Comparison of ENCODE assay signal across 14 mouse cellular contexts in genomic region chr7:99224225-99224624, GRCm38 (mm10). TPM values are rescaled to one million over a fixed set of nuclear protein-coding genes. Genes with fewer than 3 reads are reported as not detected.
A peak's percentile ranks its signal among the peaks of the same experiment; 100 is the strongest.
DNase-seq lines count a peak whose midpoint lies in the region; ATAC-seq and TF ChIP-seq lines count a peak whose summit lies in the region.
"Had no signal": no experiment of that assay in that cellular context is flagged by ENCODE, and none has a peak within 500 bp of the region (broad histone marks: within the 10 kb centered on the region; RNA-seq: fewer than 3 reads in every experiment).

No protein-coding gene starts in this region.

- no peak overlapping the region for H3K9ac ChIP-seq in MEL (ENCODE audit: control insufficient read depth, low read depth, low read length, poor library complexity, severe bottlenecking)
- H3K9ac ChIP-seq in liver, embryonic 12.5 days, result no peak overlapping the region
- H3K9ac ChIP-seq: stomach, embryonic 15.5 days had no signal

- intact Hi-C loops in left cerebral cortex, adult 2 months (cut with DNase I), result loop anchor here (10.0 kb wide), 1 partner anchor 61 kb away; no protein-coding TSS in a partner anchor
- intact Hi-C loops in left cerebral cortex, postnatal 25 days (cut with DNase I), result no loop called here

- H3K36me3 ChIP-seq in MEL (ENCODE audit: control insufficient read depth in 1 of 2, insufficient read depth in 2 of 2, low read length in 2 of 2), result no peaks in the 10 kb centered on the region
- peaks cover 13% of the 10 kb centered on the region; the same call in 1 of the 2 replicates for H3K36me3 ChIP-seq in liver, embryonic 12.5 days
- H3K36me3 ChIP-seq: stomach, embryonic 15.5 days had no signal

- peak; percentile 32 for TF ChIP-seq RAD21 in MEL (IDR thresholded peaks at IDR 0.05; ENCODE audit: low read depth, low read length)

- TF ChIP-seq CTCF in left cerebral cortex, adult 2 months (IDR thresholded peaks at IDR 0.05), result peak; percentile 43
- TF ChIP-seq CTCF in MEL (IDR thresholded peaks at IDR 0.05 in 2 of 3, conservative IDR thresholded peaks at IDR 0.05 in 1 of 3; ENCODE audit: control insufficient read depth in 1 of 3, insufficient read depth in 1 of 3, low read depth in 2 of 3, low read length in 3 of 3, poor library complexity in 1 of 3, severe bottlenecking in 1 of 3), result peak; percentile 14 to 68 (median 49); a peak in 5 of 6 replicates
- peak; percentile 46 for TF ChIP-seq CTCF in cortical plate, adult 2 months (IDR thresholded peaks at IDR 0.05; ENCODE audit: extremely low read depth, insufficient read depth, low read length)

- no peak for DNase-seq in left cerebral cortex, adult 2 months (ENCODE audit: extremely low spot score in 1 of 2, low spot score in 2 of 2)
- DNase-seq in left cerebral cortex, postnatal 25 days (ENCODE audit: low spot score in 2 of 2), result no peak
- DNase-seq in MEL (ENCODE audit: low read depth, low spot score) (peak; percentile 33), adipocyte (ENCODE audit: low spot score) (no peak)
- DNase-seq in adrenal gland, adult 2 months, result no peak
- DNase-seq: cerebellum, adult 9-11 months had no signal

- H3K4me3 ChIP-seq in left cerebral cortex, adult 2 months, result no peak overlapping the region
- H3K4me3 ChIP-seq in MEL (ENCODE audit: control insufficient read depth in 1 of 2, insufficient read depth in 1 of 2, low read depth in 2 of 2, low read length in 2 of 2), result no peak overlapping the region
- H3K4me3 ChIP-seq in cortical plate, adult 2 months (ENCODE audit: insufficient read depth, low read length), result no peak overlapping the region
- H3K4me3 ChIP-seq in liver, embryonic 12.5 days, result no peak overlapping the region
- H3K4me3 ChIP-seq: erythroblast, embryonic 14.5 days; stomach, embryonic 15.5 days had no signal

- peaks cover 0 to 4% of the 10 kb centered on the region in 2 experiments; a peak in 2 of 4 replicates for H3K27me3 ChIP-seq in MEL (ENCODE audit: control insufficient read depth in 1 of 2, insufficient read depth in 2 of 2, low read length in 2 of 2)
- H3K27me3 ChIP-seq in liver, embryonic 12.5 days (replicated peaks), result peaks cover 3% of the 10 kb centered on the region; the same call in 1 of the 2 replicates
- H3K27me3 ChIP-seq: stomach, embryonic 15.5 days had no signal

- TF ChIP-seq EP300 in MEL (IDR thresholded peaks at IDR 0.05; ENCODE audit: low read depth in 1 of 2, low read length in 2 of 2), result no peak

- WGBS in liver, embryonic 12.5 days (ENCODE audit: insufficient replicate concordance), result 54% methylated on average over 7 of the region's 7 CpGs

- no peaks in the 10 kb centered on the region for H3K79me2 ChIP-seq in MEL (ENCODE audit: control insufficient read depth, insufficient read depth, low read length, poor library complexity)

- H3K9me3 ChIP-seq in MEL (replicated peaks; ENCODE audit: insufficient read depth, low read length), result no peaks in the 10 kb centered on the region
- no peaks in the 10 kb centered on the region for H3K9me3 ChIP-seq in liver, embryonic 12.5 days (replicated peaks)
- H3K9me3 ChIP-seq: stomach, embryonic 15.5 days had no signal

- no peaks in the 10 kb centered on the region for H3K4me1 ChIP-seq in MEL (ENCODE audit: control insufficient read depth in 1 of 2, insufficient read depth in 2 of 2, low read length in 2 of 2)
- no peaks in the 10 kb centered on the region for H3K4me1 ChIP-seq in cortical plate, adult 2 months (ENCODE audit: control insufficient read depth, insufficient read depth, low read length)
- H3K4me1 ChIP-seq in liver, embryonic 12.5 days, result peaks cover 24% of the 10 kb centered on the region

- no peak overlapping the region for H3K27ac ChIP-seq in left cerebral cortex, adult 2 months
- H3K27ac ChIP-seq in MEL (ENCODE audit: control insufficient read depth, low read depth, low read length), result no peak overlapping the region
- no peak overlapping the region for H3K27ac ChIP-seq in cortical plate, adult 2 months (ENCODE audit: insufficient read depth, low read length)
- H3K27ac ChIP-seq in liver, embryonic 12.5 days, result peak overlapping the region; percentile 23
- H3K27ac ChIP-seq: stomach, embryonic 15.5 days had no signal

- no peak overlapping the region for H3K4me2 ChIP-seq in liver, embryonic 12.5 days
- H3K4me2 ChIP-seq: heart, embryonic 11.5 days; stomach, embryonic 15.5 days had no signal

- TF ChIP-seq POLR2A in MEL (IDR thresholded peaks at IDR 0.05; ENCODE audit: control insufficient read depth in 1 of 2, insufficient read depth in 1 of 2, low read depth in 1 of 2, low read length in 2 of 2, poor library complexity in 1 of 2), result no peak
- TF ChIP-seq POLR2A in cortical plate, adult 2 months (IDR thresholded peaks at IDR 0.05; ENCODE audit: extremely low read depth, insufficient read depth, low read length), result no peak

- no peak for ATAC-seq in liver, embryonic 12.5 days
- ATAC-seq in megakaryocyte-erythroid progenitor cell, adult 5-6 weeks (replicated peaks; ENCODE audit: low FRiP score, low TSS enrichment, poor library complexity, severe bottlenecking), result no peak

TF ChIP-seq in MEL, 35 proteins besides CTCF, POLR2A, EP300 and RAD21:
- peak; percentile 30; the same call in 1 of the 2 replicates for TF ChIP-seq SMC3 (IDR thresholded peaks at IDR 0.05; ENCODE audit: low read depth, low read length)
- TF ChIP-seq ZMIZ1 (IDR thresholded peaks at IDR 0.05; ENCODE audit: low read depth, low read length), result no peak

RNA-seq across cellular contexts. Expression of gene Mogat2, which starts 14.2 kb away (rescaled TPM):
- not detected for total RNA-seq in left cerebral cortex, adult 2 months (2021)
- not detected for total RNA-seq in left cerebral cortex, postnatal 25 days (2021)
- not detected in 2 replicates for total RNA-seq in MEL (2012; rRNA removed)
- polyA plus RNA-seq in MEL (2012; ENCODE audit: insufficient read depth in 1 of 2, insufficient read length in 2 of 2, low read depth in 1 of 2, low replicate concordance in 2 of 2, missing spikeins in 1 of 2), result under 1 TPM in 1 of 2 experiments, not detected in 1; 0.13 TPM
- 0.10 TPM in 1 of 2 replicates, not detected in the other for polyA plus RNA-seq in cortical plate, adult 2 months (2012; rRNA removed)
- 28.8 and 33.9 TPM in 2 replicates for polyA plus RNA-seq in liver, embryonic 12.5 days (2016; fragmentation: Nextera tagmentation; extraction: Ambion mirVana)
- total RNA-seq in adrenal gland, adult 2 months (2021), result under 1 TPM in 1 of 2 experiments, not detected in 1; 0.37 TPM
- 1.6 and 4.0 TPM in 2 replicates for polyA plus RNA-seq in adrenal gland, adult 2 months (2012; rRNA removed)
- total RNA-seq in megakaryocyte-erythroid progenitor cell, adult 5-6 weeks (2014; fragmentation: Nextera tagmentation), result 0.27 TPM in 1 of 2 replicates, not detected in the other
- total RNA-seq in megakaryocyte-erythroid progenitor cell, adult 5-6 weeks (2017), result not detected in 2 replicates
- total RNA-seq: layer of hippocampus, adult 18-20 months; neutrophil, adult 5-6 weeks had no signal
- polyA plus RNA-seq: erythroblast, embryonic 14.5 days had no signal

RNA-seq across cellular contexts. Expression of gene Dgat2, which starts 41.7 kb away (rescaled TPM):
- total RNA-seq in left cerebral cortex, adult 2 months (2021), result 10 to 100 TPM; 55.7 to 57.8 TPM
- total RNA-seq in left cerebral cortex, postnatal 25 days (2021), result 10 to 100 TPM; 67.5 to 72.6 TPM
- total RNA-seq in MEL (2012; rRNA removed), result 4.1 and 4.5 TPM in 2 replicates
- 1 to 10 TPM in 1 of 2 experiments, not detected in 1; 7.7 TPM for polyA plus RNA-seq in MEL (2012; ENCODE audit: insufficient read depth in 1 of 2, insufficient read length in 2 of 2, low read depth in 1 of 2, low replicate concordance in 2 of 2, missing spikeins in 1 of 2)
- 74.0 and 76.7 TPM in 2 replicates for polyA plus RNA-seq in cortical plate, adult 2 months (2012; rRNA removed)
- polyA plus RNA-seq in liver, embryonic 12.5 days (2016; fragmentation: Nextera tagmentation; extraction: Ambion mirVana), result 57.5 and 59.3 TPM in 2 replicates
- total RNA-seq in adrenal gland, adult 2 months (2021), result 100 to 1,000 TPM; 498 to 599 TPM
- polyA plus RNA-seq in adrenal gland, adult 2 months (2012; rRNA removed), result 613 and 819 TPM in 2 replicates
- total RNA-seq in megakaryocyte-erythroid progenitor cell, adult 5-6 weeks (2014; fragmentation: Nextera tagmentation), result not detected in 2 replicates
- total RNA-seq in megakaryocyte-erythroid progenitor cell, adult 5-6 weeks (2017), result 0.57 TPM in 1 of 2 replicates, not detected in the other

RNA-seq across cellular contexts. Expression of gene Map6, which starts 43.0 kb away (rescaled TPM):
- total RNA-seq in left cerebral cortex, adult 2 months (2021), result 100 to 1,000 TPM; 138 to 141 TPM
- total RNA-seq in left cerebral cortex, postnatal 25 days (2021), result 100 to 1,000 TPM; 135 to 137 TPM
- total RNA-seq in MEL (2012; rRNA removed), result not detected in 2 replicates
- polyA plus RNA-seq in MEL (2012; ENCODE audit: insufficient read depth in 1 of 2, insufficient read length in 2 of 2, low read depth in 1 of 2, low replicate concordance in 2 of 2, missing spikeins in 1 of 2), result not detected
- 94.8 and 96.4 TPM in 2 replicates for polyA plus RNA-seq in cortical plate, adult 2 months (2012; rRNA removed)
- polyA plus RNA-seq in liver, embryonic 12.5 days (2016; fragmentation: Nextera tagmentation; extraction: Ambion mirVana), result 0.13 and 0.25 TPM in 2 replicates
- total RNA-seq in adrenal gland, adult 2 months (2021), result 10 to 100 TPM in 1 of 2 experiments, 1 to 10 TPM in 1; 7.5 to 10.2 TPM
- 4.9 and 7.0 TPM in 2 replicates for polyA plus RNA-seq in adrenal gland, adult 2 months (2012; rRNA removed)
- not detected in 2 replicates for total RNA-seq in megakaryocyte-erythroid progenitor cell, adult 5-6 weeks (2014; fragmentation: Nextera tagmentation)
- not detected in 2 replicates for total RNA-seq in megakaryocyte-erythroid progenitor cell, adult 5-6 weeks (2017)
- polyA plus RNA-seq: erythroblast, embryonic 14.5 days had no signal

Comparison
In these comparisons a context has a peak if more than half of its experiments do, and no peak if none do; other contexts are left out.
1. RNA of gene Dgat2, which starts 41.7 kb away (total RNA-seq): 498 to 599 TPM in adrenal gland, adult 2 months, 67.5 to 72.6 TPM in left cerebral cortex, postnatal 25 days and 55.7 to 57.8 TPM in left cerebral cortex, adult 2 months; 4.1 to 4.5 TPM in MEL and 0.57 TPM in megakaryocyte-erythroid progenitor cell, adult 5-6 weeks; every median in the first group is over 10 times any median in the second.
2. RNA of gene Map6, which starts 43.0 kb away (total RNA-seq): 138 to 141 TPM in left cerebral cortex, adult 2 months and 135 to 137 TPM in left cerebral cortex, postnatal 25 days; 7.5 to 10.2 TPM in adrenal gland, adult 2 months, not detected in MEL and not detected in megakaryocyte-erythroid progenitor cell, adult 5-6 weeks; every median in the first group is over 10 times any median in the second.
3. Peak in every context shown above with its lines, with median percentiles within 50 percentile points of each other: CTCF ChIP-seq.